Mouse (Mus musculus) small intestine, adult 2 months (tissue): ENCODE measurements at regions not wholly inside any gene's neighbourhood (a gene's known extent, or its start where the extent isn't known, plus 50 kb on each side); places are given as distances from the start of the nearest gene placed in this dataset.

Experiments used
- CTCF ChIP-seq: fragments of 200-500 bp; IDR thresholded peaks from 2 replicates; pipeline ENCODE4 v1.5.1; 2012; ENCODE audit warnings: low read depth, mild to moderate bottlenecking, control low read depth, inconsistent platforms, low read length, moderate library complexity, mixed read lengths; ENCODE audit not compliant: insufficient replicate concordance, insufficient read length; ENCODE audit errors: extremely low read depth
- POLR2A ChIP-seq: fragments of 200-500 bp; IDR thresholded peaks from 2 replicates; pipeline ENCODE4 v1.6.1; 2012; ENCODE audit warnings: low read depth, mild to moderate bottlenecking, control low read depth, inconsistent platforms, low read length, moderate library complexity

DNA sequence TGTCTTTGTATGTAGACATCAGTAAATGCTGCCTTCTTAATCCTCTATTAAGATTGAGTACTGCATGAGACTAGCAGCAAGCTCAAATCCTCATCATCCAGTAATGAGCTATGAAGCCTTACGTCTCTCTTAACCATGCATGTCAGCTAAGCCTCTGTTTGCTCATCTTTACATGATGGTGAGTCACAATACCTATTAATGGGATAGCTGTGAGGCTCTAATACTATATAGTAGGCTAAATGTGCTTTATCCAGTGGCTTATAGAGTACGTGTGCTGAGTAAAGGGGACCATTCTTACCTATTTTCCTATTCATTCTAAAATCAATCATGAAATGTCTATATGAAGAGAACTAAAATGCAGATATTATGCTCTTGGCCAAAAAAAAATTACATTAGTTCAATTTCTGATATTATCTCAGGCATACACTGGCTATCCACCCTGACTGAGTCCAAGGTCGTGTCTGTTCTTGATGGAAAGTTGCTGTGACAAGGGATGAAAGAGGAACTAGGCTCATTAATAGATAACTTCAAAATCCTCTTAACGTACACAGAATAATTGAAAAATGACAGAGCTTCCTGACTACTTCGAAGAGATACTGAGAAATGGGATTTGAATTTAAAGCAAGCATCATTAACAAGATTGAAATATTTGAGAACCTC, 422.1 kb downstream of the Ipo11 start:
- TF ChIP-seq CTCF (no peak), POLR2A (no peak)
